Mouse (Mus musculus) neural tube, embryonic 10.5 days (tissue): ENCODE measurements around the gene Rps6ka5.

Experiments
- DNase-seq: peaks from one replicate; pipeline ENCODE4 v3.0.0-alpha.2; 2017; ENCODE audit warnings: low spot score; ENCODE audit errors: extremely low spot score

The Rps6ka5 gene

GRCm38 (mm10) chr12:100533209-100533608, 193.6 kb downstream of the Rps6ka5 start:
- no peak for DNase-seq

- no peak for DNase-seq
Measured at GRCm38 (mm10) chr12:100531740-100532139, 195.0 kb downstream of the Rps6ka5 start.

DNA sequence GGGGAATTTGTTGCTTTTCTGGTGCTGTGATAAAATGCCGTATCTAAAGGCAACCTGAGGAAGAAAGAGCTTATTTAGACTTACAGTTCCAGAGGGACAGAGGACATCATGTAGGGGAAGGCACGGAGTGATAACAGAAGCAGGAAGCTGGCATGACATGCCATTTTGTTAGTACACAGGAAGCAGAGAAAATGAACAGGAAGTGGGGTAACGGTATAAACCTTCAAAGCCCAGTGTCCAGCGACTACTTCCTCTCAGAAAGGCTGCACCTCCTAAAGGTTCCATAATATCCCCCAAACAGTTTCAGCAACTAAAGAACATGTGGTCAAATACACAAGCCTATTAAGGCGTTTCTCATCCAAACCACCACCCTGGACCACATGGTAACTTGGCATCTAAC, 195.9 kb downstream of the Rps6ka5 start:
- no peak for DNase-seq

DNA sequence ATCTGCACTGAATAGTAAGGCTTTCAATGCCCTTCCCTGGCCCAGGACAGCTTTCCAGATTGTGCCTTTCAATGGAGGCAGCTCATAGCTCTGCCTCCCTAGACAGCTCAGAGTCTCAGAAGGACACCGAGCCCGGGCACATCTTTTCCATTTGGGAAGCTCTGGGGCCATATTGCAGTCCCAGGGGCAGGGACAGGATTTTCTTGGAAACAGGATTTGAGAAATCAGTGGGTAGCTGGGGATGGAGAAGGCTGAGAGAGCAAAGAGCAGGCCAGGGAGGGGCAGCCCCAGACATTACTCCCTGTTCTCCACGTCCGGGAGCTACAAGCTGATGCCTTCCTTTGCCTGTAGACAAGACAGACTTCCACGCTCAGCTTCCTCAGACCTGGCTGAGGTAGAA, 197.1 kb downstream of the Rps6ka5 start:
- no peak for DNase-seq

GRCm38 (mm10) chr12:100529172-100529571, 197.6 kb downstream of the Rps6ka5 start:
- DNase-seq = peak; percentile 64

DNA sequence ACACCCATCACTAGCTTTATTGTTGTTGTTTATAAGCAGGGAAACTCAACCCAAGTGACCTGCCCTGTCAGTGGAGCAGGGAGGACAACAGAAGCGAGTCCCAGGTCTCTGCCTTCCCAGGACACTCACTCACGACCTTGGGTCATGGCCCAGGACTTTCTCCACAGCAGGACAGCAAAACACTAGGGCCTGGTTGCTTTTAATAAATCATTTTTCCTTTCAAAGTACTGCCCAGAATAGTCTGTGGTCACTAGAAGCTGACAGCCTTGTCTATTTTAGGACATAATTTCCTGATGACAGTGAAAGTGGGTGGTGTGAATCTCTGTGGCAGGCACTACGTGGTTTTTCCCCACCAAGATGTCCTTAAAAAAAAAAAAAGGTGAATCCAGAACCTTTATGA, 198.5 kb downstream of the Rps6ka5 start:
- DNase-seq = no peak

- peak; percentile 63 for DNase-seq
Measured at GRCm38 (mm10) chr12:100527753-100528152, 199.0 kb downstream of the Rps6ka5 start.

DNA sequence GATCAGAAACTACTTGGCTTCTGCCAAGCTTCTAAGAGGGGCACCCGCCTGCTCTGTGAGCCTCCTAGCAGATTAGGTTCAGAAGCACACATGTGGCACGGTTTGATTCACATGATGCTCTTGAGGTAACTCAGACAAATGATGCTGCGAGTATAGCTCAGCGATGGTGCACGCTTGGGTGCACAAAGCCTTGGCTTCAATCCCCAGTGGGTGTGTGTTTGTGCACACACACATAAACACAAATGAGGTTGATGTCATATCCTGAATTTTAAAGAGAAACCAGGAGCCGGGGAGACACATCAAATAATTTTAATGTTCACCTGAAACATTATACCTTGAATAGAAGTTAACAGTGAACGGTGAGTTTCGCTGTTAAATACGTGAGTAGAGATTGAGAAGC, 199.5 kb downstream of the Rps6ka5 start:
- no peak for DNase-seq

- no peak for DNase-seq
Measured at GRCm38 (mm10) chr12:100525939-100526338, 200.8 kb downstream of the Rps6ka5 start.

- peak; percentile 63 for DNase-seq
Measured at GRCm38 (mm10) chr12:100520794-100521186, 206.0 kb downstream of the Rps6ka5 start, which contains the start of gene Ttc7b. TSS of gene Ttc7b (minus strand) at chr12:100520826.

DNA sequence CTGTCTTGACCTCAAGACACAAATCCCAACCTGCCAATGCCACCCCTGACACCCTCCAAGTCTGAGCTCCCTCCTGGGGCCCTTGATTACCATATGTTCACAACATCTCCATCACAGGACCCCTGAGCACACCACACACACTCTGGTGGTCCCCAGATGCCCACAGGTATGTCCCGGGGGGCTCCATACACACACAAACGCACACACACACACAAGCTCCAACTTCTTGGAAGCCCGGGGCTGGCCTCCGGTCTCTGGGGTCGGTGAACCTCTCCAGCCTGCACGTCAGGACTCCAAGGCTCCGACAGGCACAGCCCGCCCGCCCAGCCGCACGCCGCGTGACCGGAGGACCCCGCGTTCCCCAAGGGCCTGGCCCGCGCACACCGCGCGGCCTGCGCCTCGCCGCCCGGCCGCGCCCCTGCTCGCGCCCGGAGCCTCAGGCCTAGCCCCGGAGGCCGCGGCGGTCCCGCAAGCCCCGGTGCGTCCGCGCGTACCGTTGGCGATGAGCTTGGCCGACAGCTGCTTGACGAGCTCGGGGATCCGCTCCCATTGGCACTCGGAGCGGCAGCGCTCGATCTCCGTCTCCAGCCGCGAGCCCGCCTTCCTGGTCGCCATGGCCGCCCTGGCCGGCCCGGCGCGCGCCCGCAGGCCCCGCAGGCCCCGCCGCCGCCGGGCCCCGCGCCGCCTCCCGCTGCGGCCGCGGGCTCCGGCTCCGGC, 206.5 kb downstream of the Rps6ka5 start:
- DNase-seq = peak; percentile 80

GRCm38 (mm10) chr12:100519684-100520076, 207.1 kb downstream of the Rps6ka5 start:
- DNase-seq = no peak

- DNase-seq = no peak
Measured at GRCm38 (mm10) chr12:100517371-100517770, 209.4 kb downstream of the Rps6ka5 start.

DNA sequence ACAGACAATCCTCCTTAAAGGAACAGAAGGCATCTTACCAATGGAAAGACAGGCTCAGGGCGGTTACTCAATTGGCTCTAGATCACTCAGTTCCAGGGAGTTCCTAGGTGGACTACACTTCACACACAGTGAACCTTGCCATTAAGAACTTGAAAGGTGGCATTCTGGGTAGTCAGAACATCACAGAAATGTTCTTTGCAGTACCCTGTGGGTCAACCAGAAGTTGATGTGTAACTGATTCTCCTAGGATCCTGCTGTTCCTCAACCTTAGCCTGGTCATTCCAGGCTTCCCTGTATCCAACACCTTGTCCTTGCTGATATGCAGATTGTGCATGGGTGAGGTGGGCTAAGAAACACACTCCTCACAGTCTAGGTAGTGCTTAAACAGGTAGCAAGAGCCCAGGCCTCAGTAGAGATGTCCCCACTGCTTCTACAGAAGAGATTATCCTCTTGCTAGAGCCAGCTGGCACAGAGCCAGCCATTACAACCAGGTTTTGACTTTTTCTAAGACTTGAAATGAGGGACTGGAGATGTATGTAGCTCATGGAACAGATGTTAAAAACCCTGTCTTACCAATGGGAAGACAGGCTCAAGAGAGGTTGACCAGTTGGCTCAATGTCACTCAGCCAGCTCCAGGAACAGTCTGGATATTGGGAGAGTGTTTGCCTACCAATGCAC, 210.5 kb downstream of the Rps6ka5 start:
- DNase-seq = no peak

- no peak for DNase-seq
Measured at GRCm38 (mm10) chr12:100515493-100515892, 211.3 kb downstream of the Rps6ka5 start.

DNA sequence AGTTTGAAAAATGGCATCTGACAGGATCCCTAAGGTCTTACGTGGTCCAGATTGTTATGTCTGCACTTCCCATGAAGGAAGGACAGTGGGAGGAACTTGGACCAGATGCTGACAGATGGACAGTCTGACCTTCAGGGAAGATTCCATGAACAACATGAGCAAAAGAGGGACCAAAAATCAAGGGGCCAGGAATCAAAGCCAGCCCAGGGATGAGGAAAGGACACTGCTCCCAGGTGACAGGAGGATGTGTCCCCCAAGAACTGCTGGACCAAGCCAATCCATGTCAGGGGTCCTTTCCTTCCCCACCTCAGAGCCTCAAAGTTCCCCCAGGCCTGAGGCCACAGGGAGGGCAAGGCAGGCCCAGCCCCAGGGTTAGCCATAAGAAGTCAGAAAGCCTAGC, 212.2 kb downstream of the Rps6ka5 start:
- no peak for DNase-seq

DNA sequence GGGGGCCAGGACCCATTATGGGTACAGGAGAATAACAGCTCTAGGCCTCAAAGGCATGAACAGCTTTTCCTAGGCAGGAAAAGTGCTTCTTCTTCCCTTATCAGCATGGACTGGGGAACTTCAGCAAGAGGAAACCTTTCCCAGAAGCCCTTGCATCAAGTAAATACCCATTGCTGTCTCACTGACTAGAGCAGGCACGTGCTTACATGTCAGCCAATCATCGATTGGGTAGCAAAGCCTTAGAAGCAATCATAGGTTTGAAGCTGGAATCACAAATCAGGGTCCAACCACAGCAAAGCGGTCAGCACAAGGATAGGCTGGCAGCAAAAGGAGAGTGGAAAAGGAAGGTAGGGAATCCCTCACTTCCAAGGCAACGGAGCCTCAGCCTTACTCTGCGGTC, 213.7 kb downstream of the Rps6ka5 start:
- no peak for DNase-seq

GRCm38 (mm10) chr12:100512641-100513040, 214.1 kb downstream of the Rps6ka5 start:
- DNase-seq = no peak

GRCm38 (mm10) chr12:100509615-100510282, 217.0 kb downstream of the Rps6ka5 start:
- no peak for DNase-seq

DNA sequence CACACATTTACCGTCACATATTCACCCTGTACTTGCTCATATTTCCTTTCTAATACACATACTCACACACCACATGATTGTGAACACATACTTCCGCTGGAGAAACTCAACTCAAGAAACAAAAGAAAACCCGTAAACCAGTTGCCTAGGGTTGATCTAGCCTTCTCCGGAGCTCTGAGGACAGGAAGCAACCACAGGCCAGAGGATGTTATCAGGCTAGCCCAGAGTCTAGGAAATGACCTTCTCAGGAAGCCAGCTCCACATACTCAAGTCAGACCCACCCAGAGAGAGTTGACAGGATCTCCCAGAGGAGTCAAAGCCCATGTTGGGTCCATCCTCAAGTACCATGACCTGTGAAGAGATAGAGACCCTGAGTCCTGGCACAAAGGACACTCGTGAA, 218.1 kb downstream of the Rps6ka5 start:
- no peak for DNase-seq

DNA sequence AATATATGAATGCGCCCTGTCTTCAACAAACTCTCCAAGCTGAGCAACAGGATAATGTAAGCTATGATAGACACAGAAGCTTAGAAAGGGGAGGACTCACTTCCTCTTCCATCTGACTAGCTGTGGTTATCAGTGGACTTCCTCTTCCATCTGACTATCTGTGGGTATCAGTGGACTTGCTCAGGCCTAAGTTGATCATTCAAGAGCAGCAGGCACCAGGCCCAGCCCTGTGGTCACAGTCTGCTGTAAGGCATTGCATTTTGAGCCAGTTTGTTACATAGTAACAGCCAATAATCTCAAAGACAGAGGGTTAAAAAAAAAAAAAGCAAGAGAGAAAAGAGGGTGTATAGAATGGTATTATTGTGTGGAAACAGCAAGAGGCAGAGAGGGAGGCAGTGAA, 221.3 kb downstream of the Rps6ka5 start:
- no peak for DNase-seq

GRCm38 (mm10) chr12:100504585-100504984, 222.2 kb downstream of the Rps6ka5 start:
- DNase-seq = no peak
